Mouse (Mus musculus): ENCODE measurements around the gene Gm20388.

The Gm20388 gene

GRCm38 (mm10) chr8:121935341-121936294, 2025.0 kb downstream of the Gm20388 start:
- peak; percentile 54 to 74 for DNase-seq

GRCm38 (mm10) chr8:121936391-121936790, 2025.8 kb downstream of the Gm20388 start:
- peak; percentile 63 to 83 for DNase-seq

GRCm38 (mm10) chr8:121938732-121939131, 2028.1 kb downstream of the Gm20388 start:
- DNase-seq: no peak

- no peak for DNase-seq
These were observed 2032.5 kb downstream of the Gm20388 start for GRCm38 (mm10) chr8:121943057-121943540.

GRCm38 (mm10) chr8:121943716-121944115, 2033.1 kb downstream of the Gm20388 start:
- no peak for DNase-seq

GRCm38 (mm10) chr8:121944831-121945230, 2034.2 kb downstream of the Gm20388 start, which contains the start of gene Car5a:
Gene Car5a (minus strand): TSS chr8:121944904.
- DNase-seq: no peak

GRCm38 (mm10) chr8:121946351-121946750, 2035.7 kb downstream of the Gm20388 start:
- no peak for DNase-seq

- no peak for DNase-seq
These were observed 2036.6 kb downstream of the Gm20388 start for GRCm38 (mm10) chr8:121947047-121947752.

- DNase-seq: peak; percentile 95
These were observed 2037.1 kb downstream of the Gm20388 start for GRCm38 (mm10) chr8:121947753-121948141.

- DNase-seq: peak in 1 of 2 experiments; percentile 11
These were observed 2037.9 kb downstream of the Gm20388 start for GRCm38 (mm10) chr8:121948321-121949145.

GRCm38 (mm10) chr8:121949222-121949800, 2038.7 kb downstream of the Gm20388 start, which contains the start of gene Banp:
Gene Banp (plus strand): TSS chr8:121949750.
- no peak for DNase-seq

GRCm38 (mm10) chr8:121949941-121950748, 2039.5 kb downstream of the Gm20388 start:
- DNase-seq: peak; percentile 99

- peak; percentile 73 to 83 for DNase-seq
These were observed 2040.4 kb downstream of the Gm20388 start for GRCm38 (mm10) chr8:121950749-121951655.

- DNase-seq: no peak
These were observed 2041.0 kb downstream of the Gm20388 start for GRCm38 (mm10) chr8:121951656-121952009.

GRCm38 (mm10) chr8:121952122-121952521, 2041.5 kb downstream of the Gm20388 start:
- DNase-seq: no peak

GRCm38 (mm10) chr8:121952800-121953199, 2042.2 kb downstream of the Gm20388 start:
- no peak for DNase-seq

- DNase-seq: no peak
These were observed 2043.3 kb downstream of the Gm20388 start for GRCm38 (mm10) chr8:121953821-121954545.

- no peak for DNase-seq
These were observed 2044.4 kb downstream of the Gm20388 start for GRCm38 (mm10) chr8:121954981-121955555.
